Mouse (Mus musculus) frontal cortex, postnatal 25 days (tissue): ENCODE measurements at regions not wholly inside any gene's neighbourhood (a gene's known extent, or its start where the extent isn't known, plus 50 kb on each side); places are given as distances from the start of the nearest gene placed in this dataset.

Experiments
- DNase-seq, 2 experiments: peaks; one replicate each; pipeline ENCODE4 v3.0.0; 2022; ENCODE audit warnings: low spot score in 2 of 2

- no peak for DNase-seq
These were observed 90.0 kb upstream of the Phactr1 start for GRCm38 (mm10) chr13:42590415-42590814.

GRCm38 (mm10) chr13:42592945-42593344 lies 87.5 kb upstream of the Phactr1 start:
- no peak for DNase-seq

GRCm38 (mm10) chr13:42593488-42594170 lies 86.8 kb upstream of the Phactr1 start:
- DNase-seq: no peak

- no peak for DNase-seq
These were observed 85.2 kb upstream of the Phactr1 start for GRCm38 (mm10) chr13:42595180-42595579.

GRCm38 (mm10) chr13:42597781-42598180 lies 82.6 kb upstream of the Phactr1 start:
- no peak for DNase-seq

- no peak for DNase-seq
These were observed 77.1 kb upstream of the Phactr1 start for GRCm38 (mm10) chr13:42603308-42603707.

- DNase-seq: no peak
These were observed 72.7 kb upstream of the Phactr1 start for GRCm38 (mm10) chr13:42607735-42608134.

GRCm38 (mm10) chr13:42608963-42609362 lies 71.5 kb upstream of the Phactr1 start:
- DNase-seq: no peak

- no peak for DNase-seq
These were observed 67.1 kb upstream of the Phactr1 start for GRCm38 (mm10) chr13:42613326-42613725.

GRCm38 (mm10) chr13:42615826-42616225 lies 64.6 kb upstream of the Phactr1 start:
- DNase-seq: no peak

- DNase-seq: no peak
These were observed 63.2 kb upstream of the Phactr1 start for GRCm38 (mm10) chr13:42617225-42617624.

- DNase-seq: no peak
These were observed 62.6 kb upstream of the Phactr1 start for GRCm38 (mm10) chr13:42617844-42618243.

GRCm38 (mm10) chr13:42619555-42620280 lies 60.7 kb upstream of the Phactr1 start:
- no peak for DNase-seq

GRCm38 (mm10) chr13:42623491-42623890 lies 56.9 kb upstream of the Phactr1 start:
- DNase-seq: peak; percentile 32 to 48
